Comparison of ENCODE assay signal across 25 mouse cellular contexts in genomic region chr2:77493695-77494094, GRCm38 (mm10).
"Had no signal": no experiment of that assay in that cellular context is flagged by ENCODE, and none has a peak within 500 bp of the region (broad histone marks: within the 10 kb centered on the region; RNA-seq: fewer than 3 reads in every experiment).

No protein-coding gene starts in this region.

- H3K9ac ChIP-seq: limb, embryonic 13.5 days; liver, embryonic 12.5 days; liver, embryonic 15.5 days; lung, embryonic 15.5 days; midbrain, embryonic 13.5 days; neural tube, embryonic 12.5 days; neural tube, embryonic 15.5 days had no signal

- H3K9me3 ChIP-seq: limb, embryonic 10.5 days; liver, embryonic 15.5 days; lung, embryonic 15.5 days; midbrain, embryonic 13.5 days; neural tube, embryonic 12.5 days; neural tube, embryonic 15.5 days had no signal

- DNase-seq: layer of hippocampus, adult 9-11 months; liver; lung, adult 18-20 months; lung, postnatal 10 days; lung, postnatal 36 days; right cerebral cortex, adult 18-20 months; right cerebral cortex, postnatal 14 days; right cerebral cortex, postnatal 4 days; thymus, adult 2 months; thymus, postnatal 25 days had no signal

- ATAC-seq: hindbrain, postnatal 0 days; inflammation-experienced regulatory T-cells, adult 6 months; intestine, embryonic 16.5 days; liver, embryonic 12.5 days; midbrain, embryonic 13.5 days had no signal

- H3K36me3 ChIP-seq: limb, embryonic 10.5 days; limb, embryonic 13.5 days; liver, embryonic 12.5 days; liver, embryonic 15.5 days; lung, embryonic 15.5 days; midbrain, embryonic 10.5 days; midbrain, embryonic 13.5 days; neural tube, embryonic 12.5 days; neural tube, embryonic 15.5 days had no signal

- H3K4me3 ChIP-seq: layer of hippocampus, adult 2 months; limb, embryonic 10.5 days; limb, embryonic 13.5 days; liver, embryonic 12.5 days; liver, embryonic 15.5 days; lung, embryonic 15.5 days; megakaryocyte, embryonic 14.5 days; midbrain, embryonic 10.5 days; midbrain, embryonic 13.5 days; neural tube, embryonic 12.5 days; neural tube, embryonic 15.5 days had no signal

- H3K4me1 ChIP-seq: limb, embryonic 10.5 days; limb, embryonic 13.5 days; lung, embryonic 15.5 days; megakaryocyte, embryonic 14.5 days; midbrain, embryonic 10.5 days; midbrain, embryonic 13.5 days; neural tube, embryonic 12.5 days had no signal

- H3K27me3 ChIP-seq: limb, embryonic 13.5 days; liver, embryonic 12.5 days; liver, embryonic 15.5 days; lung, embryonic 15.5 days; megakaryocyte, embryonic 14.5 days; midbrain, embryonic 13.5 days; neural tube, embryonic 12.5 days; neural tube, embryonic 15.5 days had no signal

- H3K4me2 ChIP-seq: limb, embryonic 13.5 days; liver, embryonic 12.5 days; liver, embryonic 15.5 days; lung, embryonic 15.5 days; midbrain, embryonic 13.5 days; neural tube, embryonic 12.5 days; neural tube, embryonic 15.5 days had no signal

- H3K27ac ChIP-seq: hindbrain, postnatal 0 days; layer of hippocampus, adult 2 months; limb, embryonic 10.5 days; limb, embryonic 13.5 days; liver, embryonic 12.5 days; liver, embryonic 15.5 days; lung, embryonic 15.5 days; midbrain, embryonic 10.5 days; midbrain, embryonic 13.5 days; neural tube, embryonic 12.5 days; neural tube, embryonic 15.5 days; stomach, postnatal 0 days had no signal
